In the genomic region with DNA sequence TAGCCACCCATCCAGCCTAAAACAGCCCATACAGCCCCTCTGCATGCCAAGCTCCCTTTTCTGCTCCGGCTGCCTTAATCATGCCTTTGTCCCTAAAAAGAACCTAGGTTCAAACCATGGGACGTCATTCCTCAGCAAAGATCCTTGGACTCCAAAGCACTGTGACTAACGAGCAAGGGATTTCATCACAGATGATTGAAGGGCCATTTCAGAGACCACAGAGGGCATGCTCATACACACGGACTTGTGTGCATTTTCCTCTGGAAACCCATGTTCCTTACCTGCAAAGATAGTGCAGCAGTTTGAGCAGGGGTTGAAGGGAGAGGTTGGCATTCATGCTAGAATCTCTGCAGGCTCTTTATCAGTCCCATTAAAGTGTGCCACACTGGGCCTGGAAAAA, we compare ENCODE assay signal across 13 mouse cellular contexts.
"Had no signal": no experiment of that assay in that cellular context is flagged by ENCODE, and none has a peak within 500 bp of the region (broad histone marks: within the 10 kb centered on the region; RNA-seq: fewer than 3 reads in every experiment).

No protein-coding gene starts in this region.

- DNase-seq: gastrocnemius, adult 2 months; gastrocnemius, postnatal 10 days; gastrocnemius, postnatal 25 days; heart, adult 2 months; heart, postnatal 14 days; heart, postnatal 4 days; kidney, adult 18-20 months; kidney, adult 8-10 months; kidney, postnatal 10 days; kidney, postnatal 25 days; kidney, postnatal 4 days; liver; liver, embryonic 13.5 days had no signal
